Mouse (Mus musculus) kidney, postnatal 0 days (tissue): ENCODE data around the gene Rab11fip3. TPM values are rescaled to one million over a fixed set of nuclear protein-coding genes. Genes with fewer than 3 reads are reported as not detected.
"Not testable (repeated sequence)": the region's sequence is repeated elsewhere in the genome, so short reads cannot be mapped to it uniquely, and the experiment has no call there.

Source experiments
- ATAC-seq: fragments of 200-750 bp; cut with Nextera tagmentation; replicated peaks from 2 replicates; pipeline ENCODE4 v1.8.0; 2017; ENCODE audit warnings: low read depth, moderate number of reproducible peaks, moderate TSS enrichment, moderate library complexity; ENCODE audit not compliant: low FRiP score
- DNase-seq: peaks from one replicate; pipeline ENCODE4 v3.0.0-alpha.2; 2016; ENCODE audit warnings: low spot score
- H3K27ac ChIP-seq: fragments of 300-500 bp; sonication (generic); 2 replicates; pipeline ENCODE4 v1.5.1; 2014; ENCODE audit warnings: mild to moderate bottlenecking
- H3K27me3 ChIP-seq: fragments of 300-500 bp; sonication (generic); 2 replicates; pipeline ENCODE4 v1.6.1; 2014; ENCODE audit warnings: low read length, mixed read lengths; ENCODE audit not compliant: insufficient read depth
- H3K36me3 ChIP-seq: fragments of 300-500 bp; sonication (generic); 2 replicates; pipeline ENCODE4 v1.6.1; 2014; ENCODE audit warnings: low read length, mixed read lengths; ENCODE audit not compliant: insufficient read depth
- H3K4me1 ChIP-seq: fragments of 300-500 bp; sonication (generic); replicated peaks from 2 replicates; pipeline ENCODE4 v1.6.1; 2014; ENCODE audit warnings: antibody characterized with exemption, low read length, mixed read lengths; ENCODE audit not compliant: insufficient read depth
- H3K4me2 ChIP-seq: fragments of 300-500 bp; sonication (generic); 2 replicates; pipeline ENCODE4 v1.6.1; 2014; ENCODE audit warnings: mild to moderate bottlenecking, low read length, moderate library complexity, mixed read lengths
- H3K4me3 ChIP-seq: fragments of 300-500 bp; sonication (generic); replicated peaks from 2 replicates; pipeline ENCODE4 v1.5.1; 2014; ENCODE audit warnings: low read depth, low read length
- H3K9ac ChIP-seq: fragments of 300-500 bp; sonication (generic); 2 replicates; pipeline ENCODE4 v1.6.1; 2014; ENCODE audit warnings: low read depth, low read length
- H3K9me3 ChIP-seq: fragments of 300-500 bp; sonication (generic); replicated peaks from 2 replicates; pipeline ENCODE4 v1.6.1; 2016; ENCODE audit warnings: low read length, inconsistent platforms, mixed read lengths
- CTCF ChIP-seq: IDR thresholded peaks from 2 replicates; pipeline ENCODE4 v1.5.1; 2016; ENCODE audit warnings: antibody characterized with exemption, low read depth, mild to moderate bottlenecking, moderate library complexity
- whole genome bisulfite sequencing: fragments of 180-500 bp; shearing (Covaris S2); extraction: QIAGEN DNeasy Blood & Tissue Kit; methylation state at CpG from one replicate; pipeline ENCODE4 v1.1.7; 2014; 5-methylcytosine and 5-hydroxymethylcytosine counted together
- polyA plus RNA-seq: library from polyadenylated mRNA; unstranded; fragments of >200 nt; fragmentation: Nextera tagmentation; extraction: Ambion mirVana; gene quantifications from 2 replicates; pipeline ENCODE4 v1.2.1, GENCODE M21; 2015

Gene Rab11fip3
- polyA plus RNA-seq, 1 experiment from 2014 or later = 35.3 TPM

DNA sequence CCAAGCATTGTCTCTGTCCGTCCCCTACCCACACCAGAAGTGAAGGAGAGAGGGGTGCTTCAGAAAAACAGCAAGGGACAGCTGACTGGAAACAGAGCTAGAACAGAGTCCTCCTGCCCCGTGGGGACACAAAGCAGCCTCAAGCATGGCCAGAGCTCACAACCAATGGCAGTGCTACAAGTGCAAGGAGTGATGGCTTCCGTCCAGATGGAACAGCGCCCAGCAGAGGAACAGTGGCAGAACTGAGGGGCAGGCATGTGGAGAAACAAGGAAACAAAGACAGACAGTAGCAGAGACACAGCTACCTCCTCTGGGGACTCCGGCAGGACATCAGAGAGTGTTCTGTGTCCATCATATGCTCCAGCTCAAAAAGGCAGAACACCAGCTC lies 26.1 kb downstream of the Rab11fip3 start:
- no peak for DNase-seq
- Histone ChIP-seq H3K4me3 (no peak overlapping the region), H3K9ac (no peak overlapping the region), H3K9me3 (no peaks in the 10 kb centered on the region), H3K4me2 (no peak overlapping the region), H3K27me3 (no peaks in the 10 kb centered on the region), H3K27ac (no peak overlapping the region), H3K36me3 (no peaks in the 10 kb centered on the region), H3K4me1 (no peaks in the 10 kb centered on the region)
- WGBS = 64% methylated on average over 5 of the region's 5 CpGs
- no peak for TF ChIP-seq CTCF
- no peak for ATAC-seq

DNA sequence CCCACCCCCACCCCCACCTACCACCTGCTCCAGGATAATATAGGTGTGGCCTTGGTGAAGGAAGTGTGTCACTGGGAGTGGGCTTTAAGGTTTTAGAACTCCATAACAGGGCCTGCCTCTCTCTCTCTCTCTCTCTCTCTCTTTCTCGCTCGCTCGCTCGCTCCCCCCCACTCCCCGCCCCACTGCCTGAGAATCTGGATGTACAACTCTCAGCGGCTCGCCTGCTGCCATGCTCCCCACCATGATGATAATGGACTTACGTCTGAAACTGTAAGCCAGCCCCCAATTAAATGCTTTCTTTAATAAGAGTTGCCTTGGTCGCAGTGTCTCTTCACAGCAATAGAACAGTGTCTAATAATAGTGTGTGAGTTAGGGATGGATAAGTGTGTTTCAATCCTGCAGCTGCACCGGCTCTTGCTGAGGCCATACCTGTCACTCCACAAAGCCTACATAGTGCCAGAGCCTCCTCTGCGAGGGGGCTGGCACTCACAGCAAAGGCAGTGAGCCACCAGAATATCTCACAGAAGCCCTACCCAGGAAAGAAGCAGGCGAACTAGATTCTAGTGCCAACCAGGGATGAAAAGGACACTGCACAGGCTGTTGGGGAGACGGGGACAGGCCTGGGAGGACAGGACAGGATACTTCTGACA lies 26.6 kb downstream of the Rab11fip3 start:
- no peaks in the 10 kb centered on the region for H3K9me3 ChIP-seq
- no peaks in the 10 kb centered on the region for H3K36me3 ChIP-seq
- DNase-seq (no peak), ATAC-seq (0 out of 2 replicates have a peak, but pooled peaks have one; percentile 18)
- H3K27me3 ChIP-seq = no peaks in the 10 kb centered on the region
- no peak overlapping the region for H3K27ac ChIP-seq
- no peaks in the 10 kb centered on the region for H3K4me1 ChIP-seq
- no peak overlapping the region for H3K9ac ChIP-seq
- WGBS = 83% methylated on average over 13 of the region's 13 CpGs
- no peak overlapping the region for H3K4me2 ChIP-seq
- no peak overlapping the region for H3K4me3 ChIP-seq
- TF ChIP-seq CTCF = no peak

DNA sequence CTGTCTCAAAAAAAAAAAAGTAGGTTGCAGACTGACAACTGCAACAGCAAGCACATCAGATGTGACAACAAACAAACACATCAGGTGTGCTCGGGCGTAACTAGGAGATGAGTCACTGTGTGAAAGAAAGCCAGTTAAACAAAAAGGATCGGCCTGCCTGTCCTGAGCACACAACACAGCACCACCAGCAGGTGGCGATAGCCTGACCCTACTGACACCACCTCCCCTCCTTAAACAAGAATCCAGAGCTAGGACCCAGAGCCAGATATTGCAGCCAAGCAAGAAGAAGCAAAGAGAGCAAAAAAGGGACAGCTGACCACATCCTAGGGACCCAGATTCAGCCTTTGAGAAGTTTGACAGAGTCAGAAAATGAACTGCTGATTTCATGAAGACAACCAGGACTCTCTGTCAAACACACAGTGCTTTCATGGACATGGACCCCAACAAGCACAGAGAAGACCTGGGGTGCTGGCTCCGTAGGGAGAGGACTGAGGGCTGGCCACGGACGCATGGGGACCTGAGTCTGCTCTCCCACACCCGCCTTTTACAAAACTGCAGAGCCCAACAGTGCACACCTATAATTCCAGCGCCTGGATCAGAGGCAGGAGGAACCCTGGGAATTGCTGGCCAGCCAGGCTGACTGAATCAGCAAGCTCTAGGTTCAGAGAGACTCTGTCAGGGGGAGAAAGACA lies 28.1 kb downstream of the Rab11fip3 start:
- ATAC-seq = peak; percentile 69
- no peak overlapping the region for H3K27ac ChIP-seq

DNA sequence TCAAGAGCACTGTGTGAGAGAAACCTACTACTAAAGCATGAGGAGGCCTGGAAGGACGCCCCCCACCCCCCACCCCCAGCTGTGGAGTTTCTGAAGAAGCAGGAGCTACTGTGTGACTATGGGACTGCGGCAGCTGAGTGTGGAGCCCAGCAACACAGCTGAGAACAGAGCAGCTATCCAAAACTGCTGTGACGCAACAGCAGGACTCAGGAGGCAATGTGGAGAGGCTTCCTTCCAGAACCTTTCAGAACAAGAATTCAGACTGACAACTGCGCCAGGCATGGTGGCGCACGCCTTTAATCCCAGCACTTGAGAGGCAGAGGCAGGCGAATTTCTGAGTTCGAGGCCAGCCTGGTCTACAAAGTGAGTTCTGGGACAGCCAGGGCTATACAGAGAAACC lies 28.6 kb downstream of the Rab11fip3 start:
- not testable (repeated sequence) for DNase-seq, H3K9me3 ChIP-seq, H3K9ac ChIP-seq, H3K27ac ChIP-seq, ATAC-seq, H3K4me2 ChIP-seq, H3K4me3 ChIP-seq, H3K27me3 ChIP-seq, H3K36me3 ChIP-seq, H3K4me1 ChIP-seq
- 89% methylated on average over 8 of the region's 8 CpGs for WGBS

More for the DNA sequence above, 28.1 kb downstream of the Rab11fip3 start:
- peak; percentile 87 for DNase-seq
- H3K9ac ChIP-seq = no peak overlapping the region
- peak; percentile 85 for TF ChIP-seq CTCF
- 47% methylated on average over 9 of the region's 9 CpGs for WGBS
- no peak overlapping the region for H3K4me2 ChIP-seq
- H3K27me3 ChIP-seq = no peaks in the 10 kb centered on the region
- H3K36me3 ChIP-seq = no peaks in the 10 kb centered on the region
- no peaks in the 10 kb centered on the region for H3K4me1 ChIP-seq
- no peak overlapping the region for H3K4me3 ChIP-seq
- no peaks in the 10 kb centered on the region for H3K9me3 ChIP-seq

DNA sequence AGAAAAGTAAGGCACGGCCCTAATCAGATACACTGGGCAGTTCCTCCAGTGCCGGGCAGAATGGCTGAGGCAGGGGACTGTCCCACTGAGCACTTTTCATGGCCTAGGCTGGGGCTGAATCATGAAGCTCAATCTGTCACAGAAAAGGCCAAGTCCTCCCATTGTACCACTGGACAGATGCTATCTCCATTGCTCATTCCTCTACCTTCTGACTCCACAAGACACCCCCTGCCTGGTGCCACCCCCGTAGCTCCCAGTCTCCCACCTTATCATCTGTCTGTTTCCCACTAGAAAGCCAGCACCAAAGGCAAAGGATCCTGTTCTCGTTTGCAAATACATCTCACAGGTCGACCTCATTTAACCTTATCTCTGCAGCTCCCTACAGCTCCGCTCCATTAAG lies 37.3 kb downstream of the Rab11fip3 start:
- Histone ChIP-seq H3K9me3 (no peaks in the 10 kb centered on the region), H3K4me3 (no peak overlapping the region), H3K4me1 (no peaks in the 10 kb centered on the region), H3K36me3 (no peaks in the 10 kb centered on the region; the same call in none of the 2 replicates), H3K27ac (no peak overlapping the region), H3K4me2 (no peak overlapping the region), H3K27me3 (no peaks in the 10 kb centered on the region), H3K9ac (no peak overlapping the region)
- DNase-seq = no peak
- no peak for ATAC-seq
- 77% methylated on average over 6 of the region's 6 CpGs for WGBS
- TF ChIP-seq CTCF = no peak

DNA sequence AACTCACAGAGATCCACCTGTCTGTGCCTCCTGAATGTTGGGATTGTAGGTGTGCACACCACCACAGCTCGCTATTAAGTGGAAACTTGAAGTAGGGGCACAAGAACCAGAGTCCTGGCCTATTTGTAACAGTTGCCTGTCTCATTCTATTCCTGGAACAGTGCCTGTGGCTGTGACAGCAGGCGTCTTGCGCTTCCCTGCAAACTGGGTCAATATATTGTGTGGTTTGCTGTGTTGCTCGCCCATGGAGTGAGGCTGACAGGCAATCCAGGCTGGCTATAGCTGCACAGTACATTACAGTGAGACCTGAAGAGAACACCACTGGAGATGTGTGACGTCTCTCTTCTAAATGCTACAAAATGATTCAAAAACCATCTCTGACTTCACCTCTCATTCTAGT lies 37.8 kb downstream of the Rab11fip3 start:
- WGBS = 89% methylated on average over 5 of the region's 5 CpGs

More for the DNA sequence above, 37.8 kb downstream of the Rab11fip3 start:
- H3K27me3 ChIP-seq = no peaks in the 10 kb centered on the region
- no peak overlapping the region for H3K9ac ChIP-seq
- H3K36me3 ChIP-seq = no peaks in the 10 kb centered on the region; the same call in none of the 2 replicates
- no peak for ATAC-seq
- H3K4me2 ChIP-seq = no peak overlapping the region
- H3K9me3 ChIP-seq = no peaks in the 10 kb centered on the region
- DNase-seq = no peak
- no peak overlapping the region for H3K4me3 ChIP-seq
- H3K27ac ChIP-seq = no peak overlapping the region
- no peaks in the 10 kb centered on the region for H3K4me1 ChIP-seq
- TF ChIP-seq CTCF = no peak
